Mouse (Mus musculus): ENCODE measurements around the gene Zfp991. TPM values are rescaled to one million over a fixed set of nuclear protein-coding genes. Genes with fewer than 3 reads are reported as not detected.
"Not testable (repeated sequence)": the region's sequence is repeated elsewhere in the genome, so short reads cannot be mapped to it uniquely, and the experiment has no call there.

Zfp991 gene
- total RNA-seq (2017): 4.0 and 5.4 TPM in 2 replicates

GRCm38 (mm10) chr4:147131837-147132459, at the start of gene Zfp991:
Zfp991 (plus strand) TSS chr4:147132038.
- 0 out of 2 replicates have a peak, but pooled peaks have one; percentile 36 for ATAC-seq (ENCODE audit: extremely low read depth, insufficient number of reproducible peaks, low FRiP score, poor library complexity, severe bottlenecking)

GRCm38 (mm10) chr4:147095641-147096040, 36.2 kb upstream of the Zfp991 start:
- ATAC-seq (ENCODE audit: extremely low read depth, insufficient number of reproducible peaks, low FRiP score, poor library complexity, severe bottlenecking): not testable (repeated sequence)

- not testable (repeated sequence) for ATAC-seq (ENCODE audit: extremely low read depth, insufficient number of reproducible peaks, low FRiP score, poor library complexity, severe bottlenecking)
These were observed 29.9 kb upstream of the Zfp991 start for GRCm38 (mm10) chr4:147101666-147102626.

- not testable (repeated sequence) for ATAC-seq (ENCODE audit: extremely low read depth, insufficient number of reproducible peaks, low FRiP score, poor library complexity, severe bottlenecking)
These were observed 28.0 kb upstream of the Zfp991 start for GRCm38 (mm10) chr4:147103814-147104213.

- ATAC-seq (ENCODE audit: extremely low read depth, insufficient number of reproducible peaks, low FRiP score, poor library complexity, severe bottlenecking): not testable (repeated sequence)
These were observed 14.0 kb upstream of the Zfp991 start for GRCm38 (mm10) chr4:147117839-147118238.

GRCm38 (mm10) chr4:147122286-147122685, 9.6 kb upstream of the Zfp991 start:
- ATAC-seq (ENCODE audit: extremely low read depth, insufficient number of reproducible peaks, low FRiP score, poor library complexity, severe bottlenecking): not testable (repeated sequence)

GRCm38 (mm10) chr4:147123797-147124196, 8.0 kb upstream of the Zfp991 start:
- not testable (repeated sequence) for ATAC-seq (ENCODE audit: extremely low read depth, insufficient number of reproducible peaks, low FRiP score, poor library complexity, severe bottlenecking)

GRCm38 (mm10) chr4:147124400-147125306, 7.2 kb upstream of the Zfp991 start:
- 0 out of 2 replicates have a peak, but pooled peaks have one; percentile 23 for ATAC-seq (ENCODE audit: extremely low read depth, insufficient number of reproducible peaks, low FRiP score, poor library complexity, severe bottlenecking)

GRCm38 (mm10) chr4:147125326-147125725, 6.5 kb upstream of the Zfp991 start:
- ATAC-seq (ENCODE audit: extremely low read depth, insufficient number of reproducible peaks, low FRiP score, poor library complexity, severe bottlenecking): not testable (repeated sequence)

- ATAC-seq (ENCODE audit: extremely low read depth, insufficient number of reproducible peaks, low FRiP score, poor library complexity, severe bottlenecking): not testable (repeated sequence)
These were observed 6.0 kb upstream of the Zfp991 start for GRCm38 (mm10) chr4:147125870-147126269.

GRCm38 (mm10) chr4:147126435-147126834, 5.4 kb upstream of the Zfp991 start:
- not testable (repeated sequence) for ATAC-seq (ENCODE audit: extremely low read depth, insufficient number of reproducible peaks, low FRiP score, poor library complexity, severe bottlenecking)

- ATAC-seq (ENCODE audit: extremely low read depth, insufficient number of reproducible peaks, low FRiP score, poor library complexity, severe bottlenecking): not testable (repeated sequence)
These were observed 4.7 kb upstream of the Zfp991 start for GRCm38 (mm10) chr4:147127137-147127536.

GRCm38 (mm10) chr4:147128152-147128551, 3.7 kb upstream of the Zfp991 start:
- ATAC-seq (ENCODE audit: extremely low read depth, insufficient number of reproducible peaks, low FRiP score, poor library complexity, severe bottlenecking): not testable (repeated sequence)

GRCm38 (mm10) chr4:147133596-147133995, 1.8 kb downstream of the Zfp991 start:
- ATAC-seq (ENCODE audit: extremely low read depth, insufficient number of reproducible peaks, low FRiP score, poor library complexity, severe bottlenecking): not testable (repeated sequence)

GRCm38 (mm10) chr4:147141757-147142156, 9.9 kb downstream of the Zfp991 start:
- not testable (repeated sequence) for ATAC-seq (ENCODE audit: extremely low read depth, insufficient number of reproducible peaks, low FRiP score, poor library complexity, severe bottlenecking)

GRCm38 (mm10) chr4:147165282-147165681, 33.4 kb downstream of the Zfp991 start:
- ATAC-seq (ENCODE audit: extremely low read depth, insufficient number of reproducible peaks, low FRiP score, poor library complexity, severe bottlenecking): 0 out of 2 replicates have a peak, but pooled peaks have one; percentile 13

- not testable (repeated sequence) for ATAC-seq (ENCODE audit: extremely low read depth, insufficient number of reproducible peaks, low FRiP score, poor library complexity, severe bottlenecking)
These were observed 38.7 kb downstream of the Zfp991 start for GRCm38 (mm10) chr4:147170547-147170946.

GRCm38 (mm10) chr4:147171557-147171956, 39.7 kb downstream of the Zfp991 start:
- 0 out of 2 replicates have a peak, but pooled peaks have one; percentile 10 for ATAC-seq (ENCODE audit: extremely low read depth, insufficient number of reproducible peaks, low FRiP score, poor library complexity, severe bottlenecking)

Measured in neutrophil, adult 5-6 weeks (primary cell).